Mouse (Mus musculus): ENCODE measurements around the gene Zfp934. TPM values are rescaled to one million over a fixed set of nuclear protein-coding genes. Genes with fewer than 3 reads are reported as not detected.
"Not testable (repeated sequence)": the region's sequence is repeated elsewhere in the genome, so short reads cannot be mapped to it uniquely, and the experiment has no call there.

Zfp934 gene
- 4.5 and 4.7 TPM in 2 replicates for polyA plus RNA-seq (2015; fragmentation: Nextera tagmentation; extraction: Ambion mirVana)

DNA sequence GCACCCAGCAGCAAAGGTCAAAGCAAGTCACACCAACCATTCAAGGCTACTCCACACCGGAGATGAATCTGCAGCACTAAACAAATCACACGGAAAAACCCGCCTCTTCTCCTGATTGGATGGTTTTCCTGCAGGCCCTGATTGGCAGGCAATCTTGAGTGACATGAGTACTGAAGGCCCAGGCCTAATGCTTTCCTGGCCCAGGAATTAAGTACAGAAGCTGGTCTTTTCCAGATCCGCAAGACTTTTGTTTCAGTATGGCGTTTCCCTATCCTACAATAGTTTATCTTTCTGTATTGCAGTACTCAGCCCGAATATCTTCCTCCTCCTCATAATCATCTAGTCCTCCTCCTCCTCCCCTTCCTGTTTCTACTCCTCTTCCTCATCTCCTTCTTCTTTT lies at the start of gene Zfp934:
Gene Zfp934 (minus strand): TSS at position 101 of the 400 bp plus-strand sequence.
- not testable (repeated sequence) for H3K4me1 ChIP-seq (replicated peaks)

DNA sequence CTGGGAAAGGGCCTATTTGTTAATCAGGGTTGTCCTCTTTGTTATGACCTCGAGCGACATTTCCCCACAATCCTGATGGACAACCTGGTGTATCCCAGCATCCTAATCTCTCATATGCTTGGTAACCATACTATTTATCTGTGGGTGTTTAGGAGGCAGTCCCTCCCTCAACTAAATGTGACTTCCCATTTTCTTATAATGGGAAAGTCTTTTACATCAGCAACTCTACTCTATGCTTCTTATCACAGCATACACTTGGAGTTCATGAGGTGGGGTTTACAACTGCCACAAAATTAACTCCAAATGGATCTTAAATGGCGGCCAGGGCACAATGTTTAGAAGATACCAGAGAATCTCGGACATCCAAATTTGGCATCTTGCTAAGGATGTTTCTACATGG lies 46.5 kb upstream of the Zfp934 start:
- not testable (repeated sequence) for H3K27me3 ChIP-seq; H3K4me2 ChIP-seq; H3K4me3 ChIP-seq (replicated peaks); H3K4me1 ChIP-seq (replicated peaks); ATAC-seq (ENCODE audit: insufficient read depth); H3K9me3 ChIP-seq (replicated peaks); H3K27ac ChIP-seq (replicated peaks); H3K9ac ChIP-seq; H3K36me3 ChIP-seq (replicated peaks)
- 70% methylated on average over 4 of the region's 4 CpGs for WGBS (ENCODE audit: insufficient replicate concordance)

More for the DNA sequence above, at the start of gene Zfp934:
- not testable (repeated sequence) for H3K36me3 ChIP-seq (replicated peaks); H3K27ac ChIP-seq (replicated peaks); H3K27me3 ChIP-seq; ATAC-seq (ENCODE audit: insufficient read depth); H3K9ac ChIP-seq; H3K9me3 ChIP-seq (replicated peaks); H3K4me3 ChIP-seq (replicated peaks); H3K4me2 ChIP-seq
- 66% methylated on average over 5 of the region's 6 CpGs for WGBS (ENCODE audit: insufficient replicate concordance)

DNA sequence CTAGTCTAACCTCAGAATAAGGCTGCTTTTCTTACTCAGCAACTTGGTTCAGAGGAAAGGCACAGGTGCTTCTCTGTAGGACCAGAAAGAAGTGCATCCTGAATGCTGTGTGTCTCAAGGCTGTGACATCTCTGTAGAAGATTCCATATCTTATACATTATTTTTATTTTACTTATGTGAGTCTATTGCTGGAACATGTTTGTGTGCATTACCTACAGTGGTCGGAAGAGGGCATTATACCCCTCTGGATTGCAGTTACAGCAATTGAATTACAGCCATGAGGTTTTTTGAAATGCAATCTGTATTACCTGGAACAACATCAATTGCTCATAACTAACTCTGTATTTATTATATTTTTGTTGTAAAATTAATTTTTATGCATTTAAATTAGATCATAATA lies 9.3 kb downstream of the Zfp934 start:
- H3K4me2 ChIP-seq; H3K4me1 ChIP-seq (replicated peaks); ATAC-seq (ENCODE audit: insufficient read depth); H3K27me3 ChIP-seq; H3K4me3 ChIP-seq (replicated peaks); H3K9ac ChIP-seq; H3K27ac ChIP-seq (replicated peaks); H3K9me3 ChIP-seq (replicated peaks); H3K36me3 ChIP-seq (replicated peaks): not testable (repeated sequence)
- 0% methylated on average over 1 of the region's 1 CpGs for WGBS (ENCODE audit: insufficient replicate concordance)

DNA sequence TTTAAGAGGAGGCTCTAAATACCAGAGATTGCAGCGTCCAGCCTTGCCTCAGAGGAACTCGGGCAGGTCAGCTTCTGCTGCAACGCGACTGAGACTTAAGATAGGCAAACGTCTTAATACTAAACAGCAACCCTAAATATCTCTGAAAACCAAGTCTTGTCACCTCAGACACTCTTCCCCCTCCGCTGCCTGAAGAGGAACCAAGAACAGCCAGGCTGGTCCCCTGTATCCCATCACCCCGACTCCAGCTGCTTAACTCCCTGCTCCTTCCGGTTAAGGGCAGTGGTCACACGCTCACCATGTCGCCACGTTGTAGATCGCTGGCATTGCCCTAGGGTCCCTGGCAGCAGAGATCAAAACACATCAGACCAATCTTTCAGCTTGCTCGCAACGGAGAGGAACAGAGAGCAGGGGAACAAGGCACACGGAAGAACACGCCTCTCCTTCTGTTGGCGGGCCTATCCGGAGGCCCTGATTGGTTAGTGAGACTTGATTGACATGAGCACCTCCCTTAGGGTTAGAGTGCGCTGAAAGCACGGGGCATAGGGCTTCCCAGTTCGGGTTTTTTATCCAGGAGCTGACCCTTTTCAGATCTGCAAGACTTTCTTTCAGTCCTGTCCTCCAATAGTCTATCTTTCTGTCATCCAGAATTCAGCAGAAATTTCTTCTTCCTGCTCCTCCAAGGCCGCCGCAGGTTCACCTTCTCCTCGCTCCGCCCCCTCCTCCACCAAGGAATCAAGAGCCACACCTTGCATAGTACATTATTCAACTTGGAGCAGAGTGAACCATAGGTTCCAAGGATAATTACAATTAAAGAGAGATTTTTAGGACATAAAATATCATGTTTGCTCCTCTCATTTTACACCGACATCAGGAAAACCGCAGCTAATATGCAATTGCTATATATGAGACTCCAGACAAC lies 12.5 kb downstream of the Zfp934 start, which contains the start of gene Zfp935:
Gene Zfp935 (minus strand): TSS at position 323 of the 922 bp plus-strand sequence.
- not testable (repeated sequence) for H3K9me3 ChIP-seq (replicated peaks)
- peak; percentile 60 for ATAC-seq (ENCODE audit: insufficient read depth)
- WGBS (ENCODE audit: insufficient replicate concordance), result 3% methylated on average over 27 of the region's 27 CpGs

DNA sequence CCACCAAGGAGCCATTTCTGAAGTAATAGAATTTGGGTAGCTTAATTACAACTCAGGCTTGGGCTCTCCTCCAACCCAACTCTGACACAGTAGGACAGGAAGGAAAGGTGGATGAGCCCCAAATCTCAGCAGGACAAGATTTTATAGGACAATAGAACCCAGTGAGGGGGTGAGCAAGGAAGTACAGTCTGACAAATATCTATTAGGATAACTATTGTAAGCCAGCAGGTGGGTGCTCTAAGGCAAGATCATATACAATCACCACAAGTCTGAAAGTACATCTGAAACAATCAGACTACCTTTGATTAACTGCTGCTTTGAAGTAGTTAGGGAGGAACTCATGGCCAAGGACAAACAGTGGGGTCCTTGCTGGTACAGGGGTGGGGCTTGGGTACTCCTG lies 40.9 kb downstream of the Zfp934 start:
- H3K9ac ChIP-seq; H3K27me3 ChIP-seq; H3K4me1 ChIP-seq (replicated peaks); H3K9me3 ChIP-seq (replicated peaks); H3K4me2 ChIP-seq; H3K27ac ChIP-seq (replicated peaks); H3K4me3 ChIP-seq (replicated peaks); ATAC-seq (ENCODE audit: insufficient read depth); H3K36me3 ChIP-seq (replicated peaks): not testable (repeated sequence)

More for the DNA sequence above, 12.5 kb downstream of the Zfp934 start, which contains the start of gene Zfp935:
- H3K27me3 ChIP-seq; H3K4me1 ChIP-seq (replicated peaks); H3K27ac ChIP-seq (replicated peaks): not testable (repeated sequence)
- Histone ChIP-seq H3K4me3 (replicated peaks) (peak within 1 kb of the TSS; percentile 63), H3K4me2 (peak within 1 kb of the TSS; percentile 62), H3K36me3 (replicated peaks) (peaks cover 16% of the 10 kb centered on the region), H3K9ac (peak within 1 kb of the TSS; percentile 59)

DNA sequence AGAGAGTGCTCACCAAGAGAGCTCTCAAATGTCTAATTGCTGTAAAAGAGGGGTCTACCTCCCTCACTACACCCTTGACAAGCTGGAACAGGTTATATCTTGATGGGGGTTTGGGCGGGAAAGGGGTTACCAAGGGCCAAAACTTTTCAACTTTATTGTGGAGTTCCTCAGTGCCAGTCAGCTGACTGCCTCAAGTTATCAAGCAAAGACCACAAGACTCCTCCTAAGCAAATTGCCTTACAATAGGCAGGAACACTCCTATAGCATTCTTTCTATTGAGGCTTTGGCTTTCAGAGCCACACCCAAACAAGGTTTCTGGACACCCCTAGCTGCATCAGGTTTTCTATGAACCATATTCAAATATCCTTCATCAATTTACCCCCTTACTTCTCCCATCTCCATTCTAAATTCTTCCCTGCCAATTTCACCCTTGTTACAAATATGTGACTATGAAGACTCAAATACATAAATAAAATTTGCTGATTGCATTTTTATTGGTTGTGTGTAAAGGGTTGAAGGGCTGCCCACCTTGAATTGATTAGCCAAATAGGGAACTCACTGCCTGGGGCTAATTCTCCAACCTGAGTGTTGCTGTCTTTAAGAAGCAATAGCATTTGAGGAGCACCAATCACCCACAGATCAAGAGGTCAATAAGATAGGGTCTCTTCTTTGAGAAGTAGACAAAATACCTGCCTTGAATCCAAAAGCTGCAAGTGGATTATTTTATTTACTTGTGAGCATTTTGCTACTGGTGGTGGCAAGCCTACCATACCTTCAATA lies 60.2 kb downstream of the Zfp934 start:
- H3K27me3 ChIP-seq; H3K9me3 ChIP-seq (replicated peaks); H3K9ac ChIP-seq; H3K4me1 ChIP-seq (replicated peaks); ATAC-seq (ENCODE audit: insufficient read depth); H3K27ac ChIP-seq (replicated peaks); H3K4me2 ChIP-seq; H3K36me3 ChIP-seq (replicated peaks); H3K4me3 ChIP-seq (replicated peaks): not testable (repeated sequence)
- WGBS (ENCODE audit: insufficient replicate concordance), result 58% methylated on average over 1 of the region's 1 CpGs

DNA sequence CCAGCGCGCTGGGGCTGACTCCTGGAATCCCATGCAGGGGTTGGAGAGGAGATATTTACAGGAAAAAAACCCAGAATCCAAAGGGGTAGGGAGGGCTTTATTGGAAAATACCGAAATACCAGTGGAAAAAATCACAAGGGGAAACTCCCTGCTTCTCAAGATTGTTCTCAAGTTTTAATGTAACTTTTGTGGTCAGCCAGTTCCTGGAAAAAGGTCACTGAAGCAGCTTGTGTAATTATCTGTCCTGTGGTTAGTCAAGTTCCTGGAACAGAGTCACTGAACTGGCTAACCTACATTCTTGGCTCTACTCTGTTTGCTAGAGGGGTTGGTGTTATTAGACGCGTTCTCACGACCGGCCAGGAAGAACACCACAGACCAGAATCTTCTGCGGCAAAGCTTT lies 98.3 kb downstream of the Zfp934 start:
- not testable (repeated sequence) for H3K27me3 ChIP-seq; H3K36me3 ChIP-seq (replicated peaks); H3K4me3 ChIP-seq (replicated peaks); H3K4me1 ChIP-seq (replicated peaks); H3K9me3 ChIP-seq (replicated peaks); H3K4me2 ChIP-seq; H3K9ac ChIP-seq; H3K27ac ChIP-seq (replicated peaks); ATAC-seq (ENCODE audit: insufficient read depth)
- 83% methylated on average over 8 of the region's 8 CpGs for WGBS (ENCODE audit: insufficient replicate concordance)

DNA sequence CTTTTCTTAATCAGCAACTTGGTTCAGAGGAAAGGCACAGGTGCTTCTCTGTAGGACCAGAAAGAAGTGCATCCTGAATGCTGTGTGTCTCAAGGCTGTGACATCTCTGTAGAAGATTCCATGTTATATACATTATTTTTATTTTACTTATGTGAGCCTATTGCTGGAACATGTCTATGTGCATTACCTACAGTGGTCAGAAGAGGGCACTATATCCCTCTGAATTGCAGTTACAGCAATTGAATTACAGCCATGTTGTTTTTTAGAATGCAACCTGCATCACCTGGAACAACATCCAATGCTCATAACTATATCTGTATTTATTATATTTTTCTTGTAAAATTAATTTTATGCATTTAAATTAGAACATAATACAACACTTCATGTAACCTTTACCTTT lies 101.1 kb downstream of the Zfp934 start:
- H3K36me3 ChIP-seq (replicated peaks); H3K4me3 ChIP-seq (replicated peaks); H3K27ac ChIP-seq (replicated peaks); H3K9me3 ChIP-seq (replicated peaks); H3K4me1 ChIP-seq (replicated peaks); H3K9ac ChIP-seq; ATAC-seq (ENCODE audit: insufficient read depth); H3K27me3 ChIP-seq; H3K4me2 ChIP-seq: not testable (repeated sequence)

DNA sequence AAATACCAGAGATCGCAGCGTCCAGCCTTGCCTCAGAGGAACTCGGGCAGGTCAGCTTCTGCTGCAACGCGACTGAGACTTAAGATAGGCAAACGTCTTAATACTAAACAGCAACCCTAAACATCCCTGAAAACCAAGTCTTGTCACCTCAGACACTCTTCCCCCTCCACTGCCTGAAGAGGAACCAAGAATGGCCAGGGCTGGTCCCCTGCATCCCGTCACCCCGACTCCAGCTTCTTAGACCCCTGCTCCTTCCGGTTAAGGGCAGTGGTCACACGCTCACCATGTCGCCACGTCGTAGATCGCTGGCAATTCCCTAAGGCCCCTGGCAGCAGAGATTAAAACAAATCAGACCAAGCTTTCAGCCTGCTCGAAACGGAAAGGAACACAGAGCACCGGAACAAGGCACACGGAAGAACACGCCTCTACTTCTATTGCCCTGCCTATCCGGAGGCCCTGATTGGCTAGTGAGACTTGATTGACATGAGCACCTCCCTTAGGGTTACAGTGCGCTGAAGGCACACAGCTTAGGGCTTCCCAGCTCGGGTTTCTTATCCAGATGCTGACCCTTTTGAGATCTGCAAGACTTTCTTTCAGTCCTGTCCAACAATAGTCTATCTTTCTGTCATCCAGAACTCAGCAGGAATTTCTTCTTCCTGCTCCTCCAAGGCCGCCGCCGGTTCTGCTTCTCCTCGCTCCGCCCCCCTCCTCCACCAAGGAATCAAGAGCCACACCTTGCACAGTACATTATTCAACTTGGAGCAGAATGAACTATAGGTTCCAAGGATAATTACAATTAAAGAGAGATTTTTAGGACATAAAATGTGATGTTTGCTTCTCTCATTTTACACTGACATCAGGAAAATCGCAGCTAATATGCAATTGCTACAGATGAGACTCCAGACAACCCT lies 104.3 kb downstream of the Zfp934 start, which contains the start of gene Gm49359:
Gene Gm49359 (minus strand): TSS at position 409 of the 911 bp plus-strand sequence.
- WGBS (ENCODE audit: insufficient replicate concordance), result 1% methylated on average over 28 of the region's 28 CpGs
- H3K9ac ChIP-seq, result peak within 1 kb of the TSS; percentile 69
- not testable (repeated sequence) for H3K9me3 ChIP-seq (replicated peaks); H3K4me1 ChIP-seq (replicated peaks); H3K36me3 ChIP-seq (replicated peaks); H3K27me3 ChIP-seq
- peak within 1 kb of the TSS; percentile 68 for H3K4me3 ChIP-seq (replicated peaks)
- peak within 1 kb of the TSS; percentile 62 for H3K4me2 ChIP-seq
- ATAC-seq (ENCODE audit: insufficient read depth), result peak; percentile 99
- H3K27ac ChIP-seq (replicated peaks), result 0 out of 2 replicates have a peak within 1 kb of the TSS, but pooled peaks have one; percentile 45
